Mouse (Mus musculus) activated CD4-positive, CD25-positive, alpha-beta regulatory T cell, adult 9 weeks (primary cell): ENCODE measurements around the gene Tmem208. TPM values are rescaled to one million over a fixed set of nuclear protein-coding genes. Genes with fewer than 3 reads are reported as not detected.

ENCODE experiments used
- polyA plus RNA-seq: library from polyadenylated mRNA; unstranded; fragments of 100-300 nt; shearing (Covaris generic); gene quantifications from one replicate; pipeline ENCODE4 v1.2.1, GENCODE M21; 2017

The Tmem208 gene
- polyA plus RNA-seq, result 151 TPM

GRCm38 (mm10) chr8:105326141-105326672, at the start of gene Tmem208, which contains the start of gene Lrrc29:
Tmem208 (plus strand) TSS chr8:105326354.
Lrrc29 (minus strand) TSS chr8:105326278.

GRCm38 (mm10) chr8:105289805-105290460, 36.2 kb upstream of the Tmem208 start, which contains the start of gene 4931428F04Rik:
4931428F04Rik (minus strand) TSS chr8:105289864.

GRCm38 (mm10) chr8:105295895-105296573, 30.1 kb upstream of the Tmem208 start, which contains the start of gene Exoc3l:
Exoc3l (minus strand) TSS chr8:105296101.

GRCm38 (mm10) chr8:105297511-105298192, 28.5 kb upstream of the Tmem208 start, which contains the start of gene E2f4:
E2f4 (plus strand) TSS chr8:105297663.

GRCm38 (mm10) chr8:105305211-105306145, 20.7 kb upstream of the Tmem208 start, which contains the start of gene Elmo3:
Elmo3 (plus strand) TSS chr8:105305601.

GRCm38 (mm10) chr8:105347428-105348221, 21.5 kb downstream of the Tmem208 start, which contains the start of gene Fhod1:
Fhod1 (minus strand) TSS chr8:105347953.

GRCm38 (mm10) chr8:105348450-105349095, 22.4 kb downstream of the Tmem208 start, which contains the start of gene Slc9a5:
Slc9a5 (plus strand) TSS chr8:105348843.

GRCm38 (mm10) chr8:105373032-105373431, 46.9 kb downstream of the Tmem208 start, which contains the start of gene Plekhg4:
Plekhg4 (plus strand) TSS chr8:105373274.

Other genes with a start within 250 kb of the Tmem208 start
- gene Ces3b, start 242.6 kb upstream of the Tmem208 start, polyA plus RNA-seq, result not detected
- not detected for gene Ces4a, start 194.6 kb upstream of the Tmem208 start, polyA plus RNA-seq
- 27.3 TPM for gene Cbfb, start 155.7 kb upstream of the Tmem208 start, polyA plus RNA-seq
- 30.6 TPM for gene D230025D16Rik, start 101.2 kb upstream of the Tmem208 start, polyA plus RNA-seq
- 0.93 TPM for gene B3gnt9, start 71.2 kb upstream of the Tmem208 start, polyA plus RNA-seq
- gene Tradd, start 61.7 kb upstream of the Tmem208 start, polyA plus RNA-seq, result 48.9 TPM
- gene Fbxl8, start 61.7 kb upstream of the Tmem208 start, polyA plus RNA-seq, result 23.4 TPM
- 0.86 TPM for gene Hsf4, start 56.6 kb upstream of the Tmem208 start, polyA plus RNA-seq
- gene Nol3, start 50.2 kb upstream of the Tmem208 start, polyA plus RNA-seq, result not detected
- gene 4931428F04Rik, start 36.5 kb upstream of the Tmem208 start, polyA plus RNA-seq, result 1.9 TPM
- 2.1 TPM for gene Exoc3l, start 30.3 kb upstream of the Tmem208 start, polyA plus RNA-seq
- gene E2f4, start 28.7 kb upstream of the Tmem208 start, polyA plus RNA-seq, result 82.3 TPM
- 8.1 TPM for gene Elmo3, start 20.8 kb upstream of the Tmem208 start, polyA plus RNA-seq
- gene Lrrc29, start 76 bp upstream of the Tmem208 start, polyA plus RNA-seq, result 2.6 TPM
- 1.8 TPM for gene Fhod1, start 21.6 kb downstream of the Tmem208 start, polyA plus RNA-seq
- gene Slc9a5, start 22.5 kb downstream of the Tmem208 start, polyA plus RNA-seq, result 0.59 TPM
- not detected for gene Plekhg4, start 46.9 kb downstream of the Tmem208 start, polyA plus RNA-seq
- not detected for gene Kctd19, start 87.1 kb downstream of the Tmem208 start, polyA plus RNA-seq
- gene Lrrc36, start 87.2 kb downstream of the Tmem208 start, polyA plus RNA-seq, result not detected
- 1.3 TPM for gene Tppp3, start 145.2 kb downstream of the Tmem208 start, polyA plus RNA-seq
- 2.2 TPM for gene Zdhhc1, start 170.5 kb downstream of the Tmem208 start, polyA plus RNA-seq
- gene Hsd11b2, start 192.4 kb downstream of the Tmem208 start, polyA plus RNA-seq, result not detected
- 48.8 TPM for gene Atp6v0d1, start 239.7 kb downstream of the Tmem208 start, polyA plus RNA-seq